24 mouse cellular contexts compared by ENCODE assay signal in genomic region chr11:103070322-103070880, GRCm38 (mm10). TPM values are rescaled to one million over a fixed set of nuclear protein-coding genes. Genes with fewer than 3 reads are reported as not detected.
DNase-seq lines count a peak whose midpoint lies in the region; TF ChIP-seq lines count a peak whose summit lies in the region.
"Had no signal": no experiment of that assay in that cellular context is flagged by ENCODE, and none has a peak within 500 bp of the region (broad histone marks: within the 10 kb centered on the region; RNA-seq: fewer than 3 reads in every experiment).

No protein-coding gene starts in this region.

- no peak for TF ChIP-seq EP300 in CH12.LX (IDR thresholded peaks at IDR 0.05; ENCODE audit: low read length)

- H3K4me3 ChIP-seq in gastrocnemius, adult 2 months, result no peak overlapping the region
- H3K4me3 ChIP-seq in CH12.LX (replicated peaks in 1 of 3; ENCODE audit: low read depth in 2 of 3, low read length in 2 of 3, poor library complexity in 1 of 3), result no peak overlapping the region
- H3K4me3 ChIP-seq: embryonic facial prominence, embryonic 13.5 days; embryonic facial prominence, embryonic 15.5 days; erythroblast, embryonic 14.5 days; forebrain, embryonic 10.5 days; forebrain, embryonic 12.5 days; forebrain, embryonic 15.5 days had no signal

- peak; percentile 21 for DNase-seq in gastrocnemius, adult 2 months
- no peak for DNase-seq in gastrocnemius, postnatal 4 days (ENCODE audit: low spot score in 2 of 2)
- DNase-seq in heart, adult 11 months, result peak; percentile 91
- no peak for DNase-seq in heart, postnatal 25 days (ENCODE audit: low spot score)
- peak; percentile 41 for DNase-seq in testis, postnatal 10 days (ENCODE audit: low spot score)
- no peak for DNase-seq in testis, postnatal 14 days (ENCODE audit: low spot score)
- no peak for DNase-seq in CH12.LX (ENCODE audit: extremely low read depth)
- DNase-seq in ovary, postnatal 10 days (ENCODE audit: low spot score), result no peak
- DNase-seq: adrenal gland, adult 2 months; adrenal gland, postnatal 10 days; adrenal gland, postnatal 25 days; B cell, adult 2 months; cerebellum, adult 11 months; cerebellum, adult 2 months; cerebellum, adult 9-10 months; cerebellum, postnatal 10 days; embryo, embryonic 11 days; forebrain, postnatal 0 days had no signal

- no peak overlapping the region for H3K9ac ChIP-seq in CH12.LX (ENCODE audit: insufficient read depth, low read depth)
- H3K9ac ChIP-seq: embryonic facial prominence, embryonic 13.5 days; embryonic facial prominence, embryonic 15.5 days; forebrain, embryonic 12.5 days; forebrain, embryonic 15.5 days; forebrain, postnatal 0 days had no signal

- no peaks in the 10 kb centered on the region; the same call in 1 of the 2 replicates for H3K79me2 ChIP-seq in CH12.LX (replicated peaks; ENCODE audit: control insufficient read depth, extremely low read depth, insufficient read depth, poor library complexity, severe bottlenecking)

- H3K4me1 ChIP-seq in CH12.LX (ENCODE audit: control insufficient read depth in 1 of 2, insufficient read depth in 2 of 2), result peaks cover 16 to 67% of the 10 kb centered on the region in 2 experiments
- H3K4me1 ChIP-seq: forebrain, embryonic 15.5 days had no signal

- TF ChIP-seq RAD21 in CH12.LX (IDR thresholded peaks at IDR 0.05; ENCODE audit: low read depth, low read length), result no peak

- no peaks in the 10 kb centered on the region for H3K9me3 ChIP-seq in CH12.LX (replicated peaks; ENCODE audit: low read length)
- H3K9me3 ChIP-seq: embryonic facial prominence, embryonic 13.5 days; embryonic facial prominence, embryonic 15.5 days; forebrain, embryonic 10.5 days; forebrain, embryonic 12.5 days; forebrain, embryonic 15.5 days had no signal

- dilution Hi-C loops in CH12.LX (cut with MboI; ENCODE audit: extremely low pct_ligation_motif_present, extremely low pct_unique_long_range_greater_than_20kb, low sequenced_read_pairs), result no loop called here

- H3K27ac ChIP-seq in gastrocnemius, adult 2 months, result peak overlapping the region; percentile 90
- H3K27ac ChIP-seq in CH12.LX (ENCODE audit: insufficient read depth, low read depth), result no peak overlapping the region
- H3K27ac ChIP-seq: embryonic facial prominence, embryonic 13.5 days; embryonic facial prominence, embryonic 15.5 days; forebrain, embryonic 10.5 days; forebrain, embryonic 12.5 days; forebrain, embryonic 15.5 days had no signal

- no peak for TF ChIP-seq CTCF in gastrocnemius, adult 2 months (IDR thresholded peaks at IDR 0.05)
- TF ChIP-seq CTCF in CH12.LX (conservative IDR thresholded peaks at IDR 0.05 in 1 of 2, IDR thresholded peaks at IDR 0.05 in 1 of 2; ENCODE audit: low read depth in 2 of 2, low read length in 2 of 2), result no peak

- intact Hi-C loops in gastrocnemius, adult 2 months (cut with DNase I), result no loop called here
- intact Hi-C loops in heart, postnatal 25 days (cut with DNase I), result no loop called here

- H3K4me2 ChIP-seq in CH12.LX (ENCODE audit: insufficient read depth, low read depth, poor library complexity, severe bottlenecking), result no peak overlapping the region
- H3K4me2 ChIP-seq: embryonic facial prominence, embryonic 13.5 days; embryonic facial prominence, embryonic 15.5 days; forebrain, embryonic 12.5 days; forebrain, embryonic 15.5 days had no signal

- no peak; the same call in 1 of the 2 replicates for TF ChIP-seq POLR2A in CH12.LX (IDR thresholded peaks at IDR 0.05; ENCODE audit: low read depth, low read length)

- H3K27me3 ChIP-seq in CH12.LX (replicated peaks), result no peaks in the 10 kb centered on the region
- H3K27me3 ChIP-seq: embryonic facial prominence, embryonic 13.5 days; embryonic facial prominence, embryonic 15.5 days; forebrain, embryonic 12.5 days; forebrain, embryonic 15.5 days had no signal

- in situ Hi-C loops in CH12.LX (cut with MboI; ENCODE audit: low pct_ligation_motif_present, low pct_unique_long_range_greater_than_20kb, low sequenced_read_pairs), result no loop called here

- peaks cover 73 to 92% of the 10 kb centered on the region in 2 experiments for H3K36me3 ChIP-seq in CH12.LX (replicated peaks in 1 of 2; ENCODE audit: control insufficient read depth in 1 of 2, insufficient read depth in 1 of 2, low read length in 1 of 2)

TF ChIP-seq in CH12.LX, 34 proteins besides CTCF, POLR2A, EP300 and RAD21:
- TF ChIP-seq E2F4 (IDR thresholded peaks at IDR 0.05; ENCODE audit: insufficient replicate concordance, low read depth, low read length) (no peak), MEF2A (IDR thresholded peaks at IDR 0.05; ENCODE audit: borderline replicate concordance, low read depth, low read length) (no peak), MYC (IDR thresholded peaks at IDR 0.05; ENCODE audit: low read depth, low read length) (no peak), SIN3A (IDR thresholded peaks at IDR 0.05; ENCODE audit: low read length) (no peak), MAFK (IDR thresholded peaks at IDR 0.05; ENCODE audit: insufficient replicate concordance, low read length) (no peak), POLR2AphosphoS2 (IDR thresholded peaks at IDR 0.05; ENCODE audit: low read depth, low read length) (peak; percentile 40; the same call in 1 of the 2 replicates), BHLHE40 (IDR thresholded peaks at IDR 0.05; ENCODE audit: low read depth, low read length) (no peak)

RNA-seq across cellular contexts. Expression of gene Plcd3, which starts 31.1 kb away (rescaled TPM):
- 1 to 10 TPM; 4.6 to 5.9 TPM for total RNA-seq in gastrocnemius, adult 2 months (2021)
- total RNA-seq in gastrocnemius, postnatal 4 days (2021), result 10 to 100 TPM in 1 of 2 experiments, 1 to 10 TPM in 1; 9.3 to 12.4 TPM
- 10 to 100 TPM; 14.7 to 16.3 TPM for total RNA-seq in heart, postnatal 25 days (2021)
- 24.3 and 27.4 TPM in 2 replicates for total RNA-seq in CH12.LX (2012; rRNA removed)
- total RNA-seq in CH12.LX (2014; rRNA removed), result 6.3 and 7.1 TPM in 2 replicates
- 9.7 and 11.3 TPM in 2 replicates for polyA plus RNA-seq in CH12.LX (2012; ENCODE audit: insufficient read length, low read depth)

RNA-seq across cellular contexts. Expression of gene Acbd4, which starts 31.1 kb away (rescaled TPM):
- total RNA-seq in gastrocnemius, adult 2 months (2021), result 10 to 100 TPM; 24.2 to 28.6 TPM
- total RNA-seq in gastrocnemius, postnatal 4 days (2021), result 10 to 100 TPM; 45.0 to 53.0 TPM
- total RNA-seq in heart, postnatal 25 days (2021), result 10 to 100 TPM; 36.7 to 39.0 TPM
- total RNA-seq in CH12.LX (2012; rRNA removed) (60.9 and 62.6 TPM in 2 replicates), CH12.LX (2014; rRNA removed) (50.2 and 51.4 TPM in 2 replicates)
- polyA plus RNA-seq in CH12.LX (2012; ENCODE audit: insufficient read length, low read depth), result 68.4 and 75.1 TPM in 2 replicates

RNA-seq across cellular contexts. Expression of gene Dcakd, which starts 42.3 kb away (rescaled TPM):
- 10 to 100 TPM; 12.4 to 25.8 TPM for total RNA-seq in gastrocnemius, adult 2 months (2021)
- total RNA-seq in gastrocnemius, postnatal 4 days (2021), result 10 to 100 TPM; 69.0 to 73.1 TPM
- total RNA-seq in heart, postnatal 25 days (2021), result 10 to 100 TPM; 83.5 to 84.3 TPM
- total RNA-seq in CH12.LX (2012; rRNA removed) (22.4 and 24.0 TPM in 2 replicates), CH12.LX (2014; rRNA removed) (7.8 and 8.8 TPM in 2 replicates)
- 74.1 and 89.0 TPM in 2 replicates for polyA plus RNA-seq in CH12.LX (2012; ENCODE audit: insufficient read length, low read depth)

RNA-seq across cellular contexts. Expression of gene Nmt1, which starts 42.4 kb away (rescaled TPM):
- 10 to 100 TPM; 43.8 to 51.9 TPM for total RNA-seq in gastrocnemius, adult 2 months (2021)
- 10 to 100 TPM; 55.9 to 59.3 TPM for total RNA-seq in gastrocnemius, postnatal 4 days (2021)
- total RNA-seq in heart, postnatal 25 days (2021), result 10 to 100 TPM; 65.2 to 66.1 TPM
- total RNA-seq in CH12.LX (2012; rRNA removed) (84.5 and 93.2 TPM in 2 replicates), CH12.LX (2014; rRNA removed) (108 and 115 TPM in 2 replicates)
- 205 and 208 TPM in 2 replicates for polyA plus RNA-seq in CH12.LX (2012; ENCODE audit: insufficient read length, low read depth)

RNA-seq across cellular contexts. Expression of gene Hexim1, which starts 45.6 kb away (rescaled TPM):
- total RNA-seq in gastrocnemius, adult 2 months (2021), result 10 to 100 TPM; 18.6 to 21.8 TPM
- total RNA-seq in gastrocnemius, postnatal 4 days (2021), result 10 to 100 TPM; 26.9 to 29.6 TPM
- total RNA-seq in heart, postnatal 25 days (2021), result 10 to 100 TPM; 17.5 to 18.8 TPM
- total RNA-seq in CH12.LX (2012; rRNA removed) (25.9 and 38.9 TPM in 2 replicates), CH12.LX (2014; rRNA removed) (16.4 and 20.2 TPM in 2 replicates)
- polyA plus RNA-seq in CH12.LX (2012; ENCODE audit: insufficient read length, low read depth), result 50.4 and 51.8 TPM in 2 replicates

Comparison
In these comparisons a context has a peak if more than half of its experiments do, and no peak if none do; other contexts are left out.
1. DNase-seq: peak in gastrocnemius, adult 2 months (single experiment), heart, adult 11 months (single experiment) and testis, postnatal 10 days (single experiment); none in gastrocnemius, postnatal 4 days (0 of 2), heart, postnatal 25 days (single experiment), testis, postnatal 14 days (single experiment), CH12.LX (single experiment) and ovary, postnatal 10 days (single experiment).